Mouse (Mus musculus) forebrain, embryonic 14.5 days (tissue): ENCODE results near the gene Itpk1. TPM values are rescaled to one million over a fixed set of nuclear protein-coding genes. Genes with fewer than 3 reads are reported as not detected.

Source experiments
- ATAC-seq: fragments of 200-750 bp; cut with Nextera tagmentation; 2 replicates; pipeline ENCODE4 v1.8.0; 2017; ENCODE audit warnings: mild to moderate bottlenecking, moderate library complexity
- DNase-seq: peaks from one replicate; pipeline ENCODE4 v3.0.0-alpha.2; 2015; ENCODE audit warnings: low spot score
- H3K27ac ChIP-seq: fragments of 300-500 bp; sonication (generic); 2 replicates; pipeline ENCODE4 v1.5.1; 2014; ENCODE audit warnings: low read depth, mild to moderate bottlenecking, control low read depth, low read length, moderate library complexity
- H3K27me3 ChIP-seq: fragments of 300-500 bp; sonication (generic); replicated peaks from 2 replicates; pipeline ENCODE4 v1.6.1; 2014; ENCODE audit warnings: low read length, control low read depth, mixed read lengths; ENCODE audit not compliant: control insufficient read depth, insufficient read depth
- H3K36me3 ChIP-seq: fragments of 300-500 bp; sonication (generic); 2 replicates; pipeline ENCODE4 v1.6.1; 2014; ENCODE audit warnings: low read length, control low read depth; ENCODE audit not compliant: control insufficient read depth, insufficient read depth
- H3K4me1 ChIP-seq: fragments of 300-500 bp; sonication (generic); 2 replicates; pipeline ENCODE4 v1.6.1; 2014; ENCODE audit warnings: antibody characterized with exemption, low read length, control low read depth; ENCODE audit not compliant: control insufficient read depth, insufficient read depth
- H3K4me2 ChIP-seq: fragments of 300-500 bp; sonication (generic); 2 replicates; pipeline ENCODE4 v1.6.1; 2014; ENCODE audit warnings: mild to moderate bottlenecking, control low read depth, low read length
- H3K4me3 ChIP-seq: fragments of 300-500 bp; sonication (generic); 2 replicates; pipeline ENCODE4 v1.5.1; 2014; ENCODE audit warnings: low read depth, low read length, control low read depth
- H3K9ac ChIP-seq: fragments of 300-500 bp; sonication (generic); 2 replicates; pipeline ENCODE4 v1.6.1; 2014; ENCODE audit warnings: mild to moderate bottlenecking, low read length, control low read depth, moderate library complexity
- H3K9me3 ChIP-seq: fragments of 300-500 bp; sonication (generic); replicated peaks from 2 replicates; pipeline ENCODE4 v1.6.1; 2016; ENCODE audit warnings: low read length, control low read depth, mixed read lengths; ENCODE audit not compliant: control insufficient read depth
- WGBS: fragments of 180-500 bp; shearing (Covaris S2); extraction: QIAGEN DNeasy Blood & Tissue Kit; methylation state at CpG from one replicate; pipeline ENCODE4 v1.1.7; 2014; 5-methylcytosine and 5-hydroxymethylcytosine counted together
- polyA plus RNA-seq: library from polyadenylated mRNA; unstranded; fragments of >200 nt; fragmentation: Nextera tagmentation; extraction: Ambion mirVana; gene quantifications from 2 replicates; pipeline ENCODE4 v1.2.1, GENCODE M21; 2014

The Itpk1 gene
- polyA plus RNA-seq, 1 experiment from 2014 or later: 47.1 TPM

GRCm38 (mm10) chr12:102570111-102570510, 134.6 kb downstream of the Itpk1 start:
- H3K9me3 ChIP-seq: no peaks in the 10 kb centered on the region
- H3K4me2 ChIP-seq: no peak overlapping the region
- H3K27me3 ChIP-seq: no peaks in the 10 kb centered on the region
- WGBS: 84% methylated on average over 13 of the region's 13 CpGs
- no peak overlapping the region for H3K4me3 ChIP-seq
- no peak for DNase-seq
- H3K4me1 ChIP-seq: no peaks in the 10 kb centered on the region
- H3K9ac ChIP-seq: no peak overlapping the region
- no peak overlapping the region for H3K27ac ChIP-seq
- H3K36me3 ChIP-seq: peaks cover 32% of the 10 kb centered on the region
- no peak for ATAC-seq

GRCm38 (mm10) chr12:102568219-102568618, 136.5 kb downstream of the Itpk1 start:
- H3K4me1 ChIP-seq: no peaks in the 10 kb centered on the region
- ATAC-seq (no peak), DNase-seq (no peak)
- H3K27me3 ChIP-seq: no peaks in the 10 kb centered on the region
- no peak overlapping the region for H3K9ac ChIP-seq
- H3K4me2 ChIP-seq: no peak overlapping the region
- no peaks in the 10 kb centered on the region for H3K9me3 ChIP-seq
- 84% methylated on average over 7 of the region's 7 CpGs for WGBS
- H3K27ac ChIP-seq: no peak overlapping the region
- no peak overlapping the region for H3K4me3 ChIP-seq
- peaks cover 31% of the 10 kb centered on the region for H3K36me3 ChIP-seq

- Histone ChIP-seq H3K4me2 (no peak overlapping the region), H3K27ac (no peak overlapping the region), H3K27me3 (no peaks in the 10 kb centered on the region), H3K4me3 (no peak overlapping the region), H3K9ac (no peak overlapping the region), H3K36me3 (peaks cover 26% of the 10 kb centered on the region), H3K9me3 (no peaks in the 10 kb centered on the region), H3K4me1 (no peaks in the 10 kb centered on the region)
- no peak for ATAC-seq
- DNase-seq: no peak
- 92% methylated on average over 2 of the region's 2 CpGs for WGBS
Measured at GRCm38 (mm10) chr12:102566951-102567350, 137.8 kb downstream of the Itpk1 start.

- no peak overlapping the region for H3K4me3 ChIP-seq
- no peaks in the 10 kb centered on the region for H3K9me3 ChIP-seq
- no peak overlapping the region for H3K27ac ChIP-seq
- no peaks in the 10 kb centered on the region for H3K4me1 ChIP-seq
- H3K27me3 ChIP-seq: no peaks in the 10 kb centered on the region
- WGBS: 87% methylated on average over 6 of the region's 6 CpGs
- DNase-seq (no peak), ATAC-seq (no peak)
- H3K36me3 ChIP-seq: peaks cover 22% of the 10 kb centered on the region
- H3K9ac ChIP-seq: no peak overlapping the region
- H3K4me2 ChIP-seq: no peak overlapping the region
Measured at GRCm38 (mm10) chr12:102565086-102565485, 139.6 kb downstream of the Itpk1 start.

- H3K4me2 ChIP-seq: no peak overlapping the region
- H3K27me3 ChIP-seq: no peaks in the 10 kb centered on the region; the same call in 1 of the 2 replicates
- DNase-seq (no peak), ATAC-seq (no peak)
- peaks cover 11% of the 10 kb centered on the region; the same call in 1 of the 2 replicates for H3K4me1 ChIP-seq
- peaks cover 9% of the 10 kb centered on the region; the same call in 1 of the 2 replicates for H3K36me3 ChIP-seq
- 71% methylated on average over 5 of the region's 5 CpGs for WGBS
- H3K27ac ChIP-seq: no peak overlapping the region
- H3K9me3 ChIP-seq: no peaks in the 10 kb centered on the region
- no peak overlapping the region for H3K9ac ChIP-seq
- H3K4me3 ChIP-seq: no peak overlapping the region
Measured at GRCm38 (mm10) chr12:102557372-102557771, 147.4 kb downstream of the Itpk1 start.

- H3K4me3 ChIP-seq: peak overlapping the region; percentile 60
- H3K27me3 ChIP-seq: no peaks in the 10 kb centered on the region; the same call in 1 of the 2 replicates
- no peak overlapping the region for H3K27ac ChIP-seq
- DNase-seq (peak; percentile 57), ATAC-seq (0 out of 2 replicates have a peak, but pooled peaks have one; percentile 25)
- peaks cover 9% of the 10 kb centered on the region; the same call in 1 of the 2 replicates for H3K36me3 ChIP-seq
- 45% methylated on average over 3 of the region's 3 CpGs for WGBS
- peak overlapping the region; percentile 77 for H3K4me2 ChIP-seq
- H3K4me1 ChIP-seq: peaks cover 13% of the 10 kb centered on the region; the same call in 1 of the 2 replicates
- peak overlapping the region; percentile 76; the same call in 1 of the 2 replicates for H3K9ac ChIP-seq
- no peaks in the 10 kb centered on the region for H3K9me3 ChIP-seq
Measured at GRCm38 (mm10) chr12:102555850-102556249, 148.9 kb downstream of the Itpk1 start.

- H3K27me3 ChIP-seq: no peaks in the 10 kb centered on the region; the same call in 1 of the 2 replicates
- H3K27ac ChIP-seq: peak within 1 kb of the TSS; percentile 55; the same call in 1 of the 2 replicates
- H3K4me3 ChIP-seq: peak within 1 kb of the TSS; percentile 60
- H3K36me3 ChIP-seq: peaks cover 7% of the 10 kb centered on the region; the same call in 1 of the 2 replicates
- H3K4me2 ChIP-seq: peak within 1 kb of the TSS; percentile 77
- H3K9me3 ChIP-seq: no peaks in the 10 kb centered on the region
- ATAC-seq: peak; percentile 87
- peak within 1 kb of the TSS; percentile 76 for H3K9ac ChIP-seq
- under 1% methylated on average over 48 of the region's 48 CpGs for WGBS
- peak; percentile 89 for DNase-seq
- peaks cover 13% of the 10 kb centered on the region; the same call in 1 of the 2 replicates for H3K4me1 ChIP-seq
Measured at GRCm38 (mm10) chr12:102554721-102555516, 149.8 kb downstream of the Itpk1 start, which contains the start of gene Chga. Gene Chga (plus strand): TSS chr12:102554969.

- H3K9ac ChIP-seq: no peak overlapping the region
- no peak overlapping the region for H3K27ac ChIP-seq
- WGBS: 71% methylated on average over 14 of the region's 14 CpGs
- H3K9me3 ChIP-seq: no peaks in the 10 kb centered on the region
- ATAC-seq: no peak
- H3K4me2 ChIP-seq: peak overlapping the region; percentile 77; the same call in 1 of the 2 replicates
- DNase-seq: no peak
- no peaks in the 10 kb centered on the region for H3K36me3 ChIP-seq
- H3K4me1 ChIP-seq: peaks cover 13% of the 10 kb centered on the region; the same call in 1 of the 2 replicates
- H3K27me3 ChIP-seq: no peaks in the 10 kb centered on the region; the same call in 1 of the 2 replicates
- no peak overlapping the region for H3K4me3 ChIP-seq
Measured at GRCm38 (mm10) chr12:102553705-102554275, 150.9 kb downstream of the Itpk1 start.
